Mouse (Mus musculus): Measurements from ENCODE around the gene Myt1l. TPM values are rescaled to one million over a fixed set of nuclear protein-coding genes. Genes with fewer than 3 reads are reported as not detected.
A peak's percentile ranks its signal among the peaks of the same experiment; 100 is the strongest.

Gene Myt1l
- total and polyA plus RNA-seq, 2 experiments: not detected

GRCm38 (mm10) chr12:29897533-29898085, 369.4 kb downstream of the Myt1l start:
- 84% methylated on average over 3 of the region's 3 CpGs for WGBS
- H3K27me3 ChIP-seq (ENCODE audit: control insufficient read depth, insufficient read depth, low read length): no peaks in the 10 kb centered on the region
- TF ChIP-seq CTCF (IDR thresholded peaks at IDR 0.05; ENCODE audit: low read depth, low read length) (no peak), POLR2A (IDR thresholded peaks at IDR 0.05; ENCODE audit: extremely low read depth, insufficient read depth, low read length) (no peak)
- no peak overlapping the region for H3K27ac ChIP-seq (replicated peaks; ENCODE audit: insufficient read depth, low read depth, low read length)
- no peak overlapping the region for H3K9ac ChIP-seq (ENCODE audit: low read depth, low read length)
- no peak for DNase-seq (ENCODE audit: extremely low read depth, low read depth, low spot score)
- no peaks in the 10 kb centered on the region for H3K4me1 ChIP-seq (ENCODE audit: control insufficient read depth, insufficient read depth, low read length)
- no peaks in the 10 kb centered on the region for H3K36me3 ChIP-seq (ENCODE audit: control insufficient read depth, insufficient read depth, low read length)
- H3K79me2 ChIP-seq (ENCODE audit: control insufficient read depth, insufficient read depth, low read length): no peaks in the 10 kb centered on the region
- no peak overlapping the region for H3K4me3 ChIP-seq (ENCODE audit: insufficient read depth, low read depth, low read length)

GRCm38 (mm10) chr12:29904101-29904874, 376.1 kb downstream of the Myt1l start:
- H3K27me3 ChIP-seq (ENCODE audit: control insufficient read depth, insufficient read depth, low read length): no peaks in the 10 kb centered on the region
- H3K36me3 ChIP-seq (ENCODE audit: control insufficient read depth, insufficient read depth, low read length): no peaks in the 10 kb centered on the region
- H3K4me1 ChIP-seq (ENCODE audit: control insufficient read depth, insufficient read depth, low read length): no peaks in the 10 kb centered on the region
- DNase-seq (ENCODE audit: extremely low read depth, low read depth, low spot score): no peak
- TF ChIP-seq CTCF (IDR thresholded peaks at IDR 0.05; ENCODE audit: low read depth, low read length) (no peak), POLR2A (IDR thresholded peaks at IDR 0.05; ENCODE audit: extremely low read depth, insufficient read depth, low read length) (no peak)
- H3K9ac ChIP-seq (ENCODE audit: low read depth, low read length): no peak overlapping the region
- H3K27ac ChIP-seq (replicated peaks; ENCODE audit: insufficient read depth, low read depth, low read length): no peak overlapping the region
- no peak overlapping the region for H3K4me3 ChIP-seq (ENCODE audit: insufficient read depth, low read depth, low read length)
- 65% methylated on average over 4 of the region's 4 CpGs for WGBS
- H3K79me2 ChIP-seq (ENCODE audit: control insufficient read depth, insufficient read depth, low read length): no peaks in the 10 kb centered on the region

- no peak for TF ChIP-seq POLR2A (IDR thresholded peaks at IDR 0.05; ENCODE audit: extremely low read depth, insufficient read depth, low read length)
- TF ChIP-seq CTCF (IDR thresholded peaks at IDR 0.05; ENCODE audit: low read depth, low read length): peak; percentile 35; the same call in 1 of the 2 replicates
- 45% methylated on average over 2 of the region's 2 CpGs for WGBS
Measured at GRCm38 (mm10) chr12:29907056-29907455, 378.9 kb downstream of the Myt1l start.

DNA sequence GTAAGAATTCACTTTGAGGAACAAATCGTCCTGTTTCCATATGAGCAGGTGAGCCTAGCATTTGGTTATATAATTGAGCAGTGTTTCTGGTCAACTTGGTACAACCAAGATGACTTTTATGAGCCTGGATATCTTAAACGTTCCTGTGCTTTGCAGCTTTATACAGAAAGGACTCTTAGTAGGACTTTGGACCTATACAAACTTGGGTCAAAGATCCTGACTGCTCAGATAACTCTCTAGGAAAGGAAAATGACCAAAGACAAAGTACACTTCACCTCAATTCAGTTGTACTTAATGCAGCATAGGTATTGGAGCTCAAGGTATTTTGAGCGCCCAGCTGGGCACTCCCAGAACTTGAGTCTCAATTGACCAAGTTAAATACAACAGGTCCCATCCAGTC, 388.0 kb downstream of the Myt1l start:
- DNase-seq (ENCODE audit: extremely low read depth, low read depth, low spot score): no peak
- no peak overlapping the region for H3K27ac ChIP-seq (replicated peaks; ENCODE audit: insufficient read depth, low read depth, low read length)
- TF ChIP-seq POLR2A (IDR thresholded peaks at IDR 0.05; ENCODE audit: extremely low read depth, insufficient read depth, low read length) (no peak), CTCF (IDR thresholded peaks at IDR 0.05; ENCODE audit: low read depth, low read length) (no peak)
- no peak overlapping the region for H3K9ac ChIP-seq (ENCODE audit: low read depth, low read length)
- H3K79me2 ChIP-seq (ENCODE audit: control insufficient read depth, insufficient read depth, low read length): no peaks in the 10 kb centered on the region
- 67% methylated on average over 3 of the region's 3 CpGs for WGBS
- H3K27me3 ChIP-seq (ENCODE audit: control insufficient read depth, insufficient read depth, low read length): no peaks in the 10 kb centered on the region; the same call in 1 of the 2 replicates
- H3K36me3 ChIP-seq (ENCODE audit: control insufficient read depth, insufficient read depth, low read length): no peaks in the 10 kb centered on the region
- H3K4me3 ChIP-seq (ENCODE audit: insufficient read depth, low read depth, low read length): no peak overlapping the region
- H3K4me1 ChIP-seq (ENCODE audit: control insufficient read depth, insufficient read depth, low read length): no peaks in the 10 kb centered on the region

More at GRCm38 (mm10) chr12:29907056-29907455, 378.9 kb downstream of the Myt1l start:
- Histone ChIP-seq H3K27me3 (ENCODE audit: control insufficient read depth, insufficient read depth, low read length) (no peaks in the 10 kb centered on the region), H3K4me1 (ENCODE audit: control insufficient read depth, insufficient read depth, low read length) (no peaks in the 10 kb centered on the region), H3K9ac (ENCODE audit: low read depth, low read length) (no peak overlapping the region), H3K36me3 (ENCODE audit: control insufficient read depth, insufficient read depth, low read length) (no peaks in the 10 kb centered on the region), H3K4me3 (ENCODE audit: insufficient read depth, low read depth, low read length) (no peak overlapping the region), H3K79me2 (ENCODE audit: control insufficient read depth, insufficient read depth, low read length) (no peaks in the 10 kb centered on the region), H3K27ac (replicated peaks; ENCODE audit: insufficient read depth, low read depth, low read length) (no peak overlapping the region)
- peak; percentile 18 for DNase-seq (ENCODE audit: extremely low read depth, low read depth, low spot score)

- TF ChIP-seq CTCF (IDR thresholded peaks at IDR 0.05; ENCODE audit: low read depth, low read length): no peak
- TF ChIP-seq POLR2A (IDR thresholded peaks at IDR 0.05; ENCODE audit: extremely low read depth, insufficient read depth, low read length): no peak
- WGBS: 94% methylated on average over 6 of the region's 6 CpGs
- Histone ChIP-seq H3K36me3 (ENCODE audit: control insufficient read depth, insufficient read depth, low read length) (no peaks in the 10 kb centered on the region), H3K4me1 (ENCODE audit: control insufficient read depth, insufficient read depth, low read length) (no peaks in the 10 kb centered on the region), H3K27ac (replicated peaks; ENCODE audit: insufficient read depth, low read depth, low read length) (no peak overlapping the region), H3K79me2 (ENCODE audit: control insufficient read depth, insufficient read depth, low read length) (no peaks in the 10 kb centered on the region), H3K4me3 (ENCODE audit: insufficient read depth, low read depth, low read length) (no peak overlapping the region), H3K27me3 (ENCODE audit: control insufficient read depth, insufficient read depth, low read length) (no peaks in the 10 kb centered on the region; the same call in 1 of the 2 replicates), H3K9ac (ENCODE audit: low read depth, low read length) (no peak overlapping the region)
- no peak for DNase-seq (ENCODE audit: extremely low read depth, low read depth, low spot score)
Measured at GRCm38 (mm10) chr12:29916807-29917206, 388.6 kb downstream of the Myt1l start.

- H3K4me3 ChIP-seq (ENCODE audit: insufficient read depth, low read depth, low read length): no peak overlapping the region
- no peak overlapping the region for H3K27ac ChIP-seq (replicated peaks; ENCODE audit: insufficient read depth, low read depth, low read length)
- no peak overlapping the region for H3K9ac ChIP-seq (ENCODE audit: low read depth, low read length)
- TF ChIP-seq CTCF (IDR thresholded peaks at IDR 0.05; ENCODE audit: low read depth, low read length) (no peak), POLR2A (IDR thresholded peaks at IDR 0.05; ENCODE audit: extremely low read depth, insufficient read depth, low read length) (no peak)
- H3K4me1 ChIP-seq (ENCODE audit: control insufficient read depth, insufficient read depth, low read length): no peaks in the 10 kb centered on the region
- no peaks in the 10 kb centered on the region for H3K27me3 ChIP-seq (ENCODE audit: control insufficient read depth, insufficient read depth, low read length)
- 79% methylated on average over 7 of the region's 7 CpGs for WGBS
- no peaks in the 10 kb centered on the region for H3K79me2 ChIP-seq (ENCODE audit: control insufficient read depth, insufficient read depth, low read length)
- DNase-seq (ENCODE audit: extremely low read depth, low read depth, low spot score): no peak
- no peaks in the 10 kb centered on the region for H3K36me3 ChIP-seq (ENCODE audit: control insufficient read depth, insufficient read depth, low read length)
Measured at GRCm38 (mm10) chr12:29920298-29920697, 392.1 kb downstream of the Myt1l start.

Measured in liver, adult 2 months (tissue).